Mouse (Mus musculus): ENCODE measurements around the gene Eme2. TPM values are rescaled to one million over a fixed set of nuclear protein-coding genes. Genes with fewer than 3 reads are reported as not detected.

Gene Eme2
- total and polyA plus RNA-seq, 2 experiments = 20.5 to 31.2 TPM

GRCm38 (mm10) chr17:24936259-24937237, 41.7 kb upstream of the Eme2 start, which contains the start of gene Mapk8ip3:
Mapk8ip3 (minus strand) TSS chr17:24936977.
- H3K9ac ChIP-seq (ENCODE audit: low read depth, low read length) = peak within 1 kb of the TSS; percentile 76
- WGBS = under 1% methylated on average over 78 of the region's 78 CpGs

GRCm38 (mm10) chr17:24935666-24936065, 40.8 kb upstream of the Eme2 start:
- Histone ChIP-seq H3K9ac (ENCODE audit: low read depth, low read length) (peak overlapping the region; percentile 36; the same call in 1 of the 2 replicates), H3K4me3 (ENCODE audit: insufficient read depth, low read depth, low read length) (no peak overlapping the region), H3K36me3 (ENCODE audit: control insufficient read depth, insufficient read depth, low read length) (no peaks in the 10 kb centered on the region), H3K79me2 (ENCODE audit: control insufficient read depth, insufficient read depth, low read length) (peaks cover 19% of the 10 kb centered on the region), H3K27me3 (ENCODE audit: control insufficient read depth, insufficient read depth, low read length) (no peaks in the 10 kb centered on the region), H3K27ac (replicated peaks; ENCODE audit: insufficient read depth, low read depth, low read length) (no peak overlapping the region), H3K4me1 (ENCODE audit: control insufficient read depth, insufficient read depth, low read length) (peaks cover 6% of the 10 kb centered on the region)
- TF ChIP-seq POLR2A (IDR thresholded peaks at IDR 0.05; ENCODE audit: extremely low read depth, insufficient read depth, low read length) = no peak
- TF ChIP-seq CTCF (IDR thresholded peaks at IDR 0.05; ENCODE audit: low read depth, low read length) = no peak
- DNase-seq (ENCODE audit: extremely low read depth, low read depth, low spot score) = no peak

More at GRCm38 (mm10) chr17:24936259-24937237, 41.7 kb upstream of the Eme2 start, which contains the start of gene Mapk8ip3:
- Histone ChIP-seq H3K4me1 (ENCODE audit: control insufficient read depth, insufficient read depth, low read length) (peaks cover 6% of the 10 kb centered on the region), H3K27ac (replicated peaks; ENCODE audit: insufficient read depth, low read depth, low read length) (peak within 1 kb of the TSS; percentile 64), H3K79me2 (ENCODE audit: control insufficient read depth, insufficient read depth, low read length) (peaks cover 19% of the 10 kb centered on the region), H3K4me3 (ENCODE audit: insufficient read depth, low read depth, low read length) (peak within 1 kb of the TSS; percentile 72), H3K27me3 (ENCODE audit: control insufficient read depth, insufficient read depth, low read length) (no peaks in the 10 kb centered on the region), H3K36me3 (ENCODE audit: control insufficient read depth, insufficient read depth, low read length) (no peaks in the 10 kb centered on the region)
- TF ChIP-seq POLR2A (IDR thresholded peaks at IDR 0.05; ENCODE audit: extremely low read depth, insufficient read depth, low read length) = peak; percentile 70
- no peak; the same call in 1 of the 2 replicates for TF ChIP-seq CTCF (IDR thresholded peaks at IDR 0.05; ENCODE audit: low read depth, low read length)
- peak; percentile 86 for DNase-seq (ENCODE audit: extremely low read depth, low read depth, low spot score)

- H3K27ac ChIP-seq (replicated peaks; ENCODE audit: insufficient read depth, low read depth, low read length) = no peak overlapping the region
- WGBS = 56% methylated on average over 4 of the region's 4 CpGs
- TF ChIP-seq CTCF (IDR thresholded peaks at IDR 0.05; ENCODE audit: low read depth, low read length) (no peak), POLR2A (IDR thresholded peaks at IDR 0.05; ENCODE audit: extremely low read depth, insufficient read depth, low read length) (no peak)
- peaks cover 19% of the 10 kb centered on the region for H3K79me2 ChIP-seq (ENCODE audit: control insufficient read depth, insufficient read depth, low read length)
- H3K4me1 ChIP-seq (ENCODE audit: control insufficient read depth, insufficient read depth, low read length) = peaks cover 6% of the 10 kb centered on the region
- no peak overlapping the region for H3K9ac ChIP-seq (ENCODE audit: low read depth, low read length)
- no peaks in the 10 kb centered on the region for H3K27me3 ChIP-seq (ENCODE audit: control insufficient read depth, insufficient read depth, low read length)
- H3K4me3 ChIP-seq (ENCODE audit: insufficient read depth, low read depth, low read length) = no peak overlapping the region
- no peak for DNase-seq (ENCODE audit: extremely low read depth, low read depth, low spot score)
- H3K36me3 ChIP-seq (ENCODE audit: control insufficient read depth, insufficient read depth, low read length) = no peaks in the 10 kb centered on the region
These were observed 40.0 kb upstream of the Eme2 start for GRCm38 (mm10) chr17:24934926-24935325.

- H3K27ac ChIP-seq (replicated peaks; ENCODE audit: insufficient read depth, low read depth, low read length) = no peak overlapping the region
- no peak overlapping the region for H3K4me3 ChIP-seq (ENCODE audit: insufficient read depth, low read depth, low read length)
- 73% methylated on average over 4 of the region's 4 CpGs for WGBS
- no peak for DNase-seq (ENCODE audit: extremely low read depth, low read depth, low spot score)
- H3K4me1 ChIP-seq (ENCODE audit: control insufficient read depth, insufficient read depth, low read length) = peaks cover 6% of the 10 kb centered on the region
- no peaks in the 10 kb centered on the region; the same call in 1 of the 2 replicates for H3K36me3 ChIP-seq (ENCODE audit: control insufficient read depth, insufficient read depth, low read length)
- peaks cover 25% of the 10 kb centered on the region for H3K79me2 ChIP-seq (ENCODE audit: control insufficient read depth, insufficient read depth, low read length)
- no peak overlapping the region for H3K9ac ChIP-seq (ENCODE audit: low read depth, low read length)
- H3K27me3 ChIP-seq (ENCODE audit: control insufficient read depth, insufficient read depth, low read length) = no peaks in the 10 kb centered on the region
- TF ChIP-seq POLR2A (IDR thresholded peaks at IDR 0.05; ENCODE audit: extremely low read depth, insufficient read depth, low read length) (no peak), CTCF (IDR thresholded peaks at IDR 0.05; ENCODE audit: low read depth, low read length) (no peak)
These were observed 38.3 kb upstream of the Eme2 start for GRCm38 (mm10) chr17:24933163-24933562.

- no peak overlapping the region for H3K9ac ChIP-seq (ENCODE audit: low read depth, low read length)
- no peaks in the 10 kb centered on the region for H3K27me3 ChIP-seq (ENCODE audit: control insufficient read depth, insufficient read depth, low read length)
- DNase-seq (ENCODE audit: extremely low read depth, low read depth, low spot score) = peak; percentile 87
- H3K4me1 ChIP-seq (ENCODE audit: control insufficient read depth, insufficient read depth, low read length) = peaks cover 6% of the 10 kb centered on the region
- H3K36me3 ChIP-seq (ENCODE audit: control insufficient read depth, insufficient read depth, low read length) = peaks cover 6% of the 10 kb centered on the region
- no peak overlapping the region for H3K4me3 ChIP-seq (ENCODE audit: insufficient read depth, low read depth, low read length)
- 31% methylated on average over 4 of the region's 4 CpGs for WGBS
- TF ChIP-seq CTCF (IDR thresholded peaks at IDR 0.05; ENCODE audit: low read depth, low read length) (no peak), POLR2A (IDR thresholded peaks at IDR 0.05; ENCODE audit: extremely low read depth, insufficient read depth, low read length) (no peak)
- H3K27ac ChIP-seq (replicated peaks; ENCODE audit: insufficient read depth, low read depth, low read length) = no peak overlapping the region
- H3K79me2 ChIP-seq (ENCODE audit: control insufficient read depth, insufficient read depth, low read length) = peaks cover 25% of the 10 kb centered on the region
These were observed 37.5 kb upstream of the Eme2 start for GRCm38 (mm10) chr17:24932431-24932830.
